Mouse (Mus musculus): Measurements from ENCODE around the gene Pafah1b1. TPM values are rescaled to one million over a fixed set of nuclear protein-coding genes. Genes with fewer than 3 reads are reported as not detected.

The Pafah1b1 gene
- polyA plus RNA-seq, 1 experiment from 2014 or later = 41.2 TPM

- Histone ChIP-seq H3K9ac (no peak overlapping the region), H3K27ac (no peak overlapping the region), H3K4me2 (no peak overlapping the region), H3K4me1 (peaks cover 20% of the 10 kb centered on the region), H3K36me3 (no peaks in the 10 kb centered on the region), H3K27me3 (no peaks in the 10 kb centered on the region), H3K9me3 (no peaks in the 10 kb centered on the region), H3K4me3 (no peak overlapping the region)
- WGBS = 52% methylated on average over 5 of the region's 5 CpGs
- ATAC-seq (ENCODE audit: borderline replicate concordance, extremely low read depth, low FRiP score, low TSS enrichment) = no peak
Observed at GRCm38 (mm10) chr11:74634490-74635275, 89.8 kb downstream of the Pafah1b1 start.

- Histone ChIP-seq H3K36me3 (no peaks in the 10 kb centered on the region), H3K27me3 (no peaks in the 10 kb centered on the region), H3K4me2 (no peak overlapping the region), H3K9me3 (no peaks in the 10 kb centered on the region), H3K9ac (no peak overlapping the region), H3K4me1 (peaks cover 1% of the 10 kb centered on the region), H3K27ac (no peak overlapping the region), H3K4me3 (no peak overlapping the region)
- no peak for ATAC-seq (ENCODE audit: borderline replicate concordance, extremely low read depth, low FRiP score, low TSS enrichment)
- 52% methylated on average over 7 of the region's 7 CpGs for WGBS
Observed at GRCm38 (mm10) chr11:74631880-74632789, 92.3 kb downstream of the Pafah1b1 start.

- Histone ChIP-seq H3K4me1 (no peaks in the 10 kb centered on the region), H3K27me3 (no peaks in the 10 kb centered on the region), H3K36me3 (no peaks in the 10 kb centered on the region), H3K27ac (no peak overlapping the region), H3K4me2 (no peak overlapping the region), H3K9ac (no peak overlapping the region), H3K4me3 (no peak overlapping the region), H3K9me3 (no peaks in the 10 kb centered on the region)
- WGBS = 60% methylated on average over 3 of the region's 3 CpGs
- ATAC-seq (ENCODE audit: borderline replicate concordance, extremely low read depth, low FRiP score, low TSS enrichment) = no peak
Observed at GRCm38 (mm10) chr11:74627481-74627880, 97.0 kb downstream of the Pafah1b1 start.

- no peaks in the 10 kb centered on the region for H3K4me1 ChIP-seq
- H3K27me3 ChIP-seq = peaks cover 13% of the 10 kb centered on the region
- no peak for ATAC-seq (ENCODE audit: borderline replicate concordance, extremely low read depth, low FRiP score, low TSS enrichment)
Observed at GRCm38 (mm10) chr11:74625333-74625732, 99.1 kb downstream of the Pafah1b1 start.

More at GRCm38 (mm10) chr11:74625333-74625732, 99.1 kb downstream of the Pafah1b1 start:
- H3K36me3 ChIP-seq = no peaks in the 10 kb centered on the region
- H3K9ac ChIP-seq = no peak overlapping the region
- H3K4me3 ChIP-seq = no peak overlapping the region
- no peak overlapping the region for H3K4me2 ChIP-seq
- H3K9me3 ChIP-seq = no peaks in the 10 kb centered on the region
- no peak overlapping the region for H3K27ac ChIP-seq

Other genes starting within 250 kb of the Pafah1b1 start
- gene Rap1gap2, start 113.8 kb downstream of the Pafah1b1 start, polyA plus RNA-seq (2015; fragmentation: Nextera tagmentation; extraction: Ambion mirVana) = 2.1 and 2.4 TPM in 2 replicates
- gene Ccdc92b, start 105.1 kb downstream of the Pafah1b1 start, polyA plus RNA-seq (2015; fragmentation: Nextera tagmentation; extraction: Ambion mirVana) = 0.30 and 0.35 TPM in 2 replicates
- 18.6 and 21.0 TPM in 2 replicates for gene Cluh, start 75.2 kb downstream of the Pafah1b1 start, polyA plus RNA-seq (2015; fragmentation: Nextera tagmentation; extraction: Ambion mirVana)
- gene Mettl16, start 46.2 kb upstream of the Pafah1b1 start, polyA plus RNA-seq (2015; fragmentation: Nextera tagmentation; extraction: Ambion mirVana) = 48.4 and 50.3 TPM in 2 replicates
- 3.7 and 4.5 TPM in 2 replicates for gene Mnt, start 106.2 kb upstream of the Pafah1b1 start, polyA plus RNA-seq (2015; fragmentation: Nextera tagmentation; extraction: Ambion mirVana)
- 3.4 and 3.5 TPM in 2 replicates for gene Sgsm2, start 172.4 kb upstream of the Pafah1b1 start, polyA plus RNA-seq (2015; fragmentation: Nextera tagmentation; extraction: Ambion mirVana)
- gene Tsr1, start 173.4 kb upstream of the Pafah1b1 start, polyA plus RNA-seq (2015; fragmentation: Nextera tagmentation; extraction: Ambion mirVana) = 42.0 TPM in 2 replicates
- 14.8 and 17.3 TPM in 2 replicates for gene Smg6, start 201.2 kb upstream of the Pafah1b1 start, polyA plus RNA-seq (2015; fragmentation: Nextera tagmentation; extraction: Ambion mirVana)
- gene Srr, start 201.3 kb upstream of the Pafah1b1 start, polyA plus RNA-seq (2015; fragmentation: Nextera tagmentation; extraction: Ambion mirVana) = 19.8 and 21.6 TPM in 2 replicates

Data from lung, embryonic 15.5 days (tissue).